Mouse (Mus musculus): ENCODE measurements around the gene Fxyd5. TPM values are rescaled to one million over a fixed set of nuclear protein-coding genes. Genes with fewer than 3 reads are reported as not detected.
A peak's percentile ranks its signal among the peaks of the same experiment; 100 is the strongest.

The Fxyd5 gene
- polyA plus RNA-seq, 1 experiment from 2014 or later = 42.3 TPM

DNA sequence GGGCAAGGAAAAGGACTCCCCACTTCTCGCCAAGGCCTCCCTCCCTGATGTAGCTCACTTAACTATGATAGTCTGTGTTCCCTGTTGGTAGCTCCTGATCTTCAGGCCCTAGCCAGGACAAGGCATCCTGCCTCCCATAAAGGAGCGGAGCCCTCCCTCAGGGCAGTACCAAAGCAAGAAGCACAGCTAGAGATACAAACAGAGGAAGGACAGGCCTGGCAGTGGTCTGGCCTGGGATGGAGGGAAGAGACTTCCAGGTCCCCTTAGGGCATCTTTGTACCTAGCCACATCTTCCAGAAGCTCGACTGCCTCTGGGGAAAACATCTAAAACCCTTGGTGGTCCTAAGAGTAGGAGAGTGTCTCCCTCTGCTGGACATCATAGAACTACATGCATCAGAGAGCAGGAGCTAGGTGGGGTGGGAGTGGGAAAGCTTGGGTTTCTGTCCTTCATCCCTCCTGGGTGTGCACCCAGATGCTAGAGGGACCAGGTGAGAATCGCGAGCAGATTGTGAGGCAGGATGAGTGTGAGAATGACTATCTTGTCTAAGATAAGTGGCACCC is 35.7 kb upstream of the Fxyd5 start:
- Histone ChIP-seq H3K4me3 (no peak overlapping the region), H3K4me2 (no peak overlapping the region), H3K9ac (no peak overlapping the region), H3K9me3 (no peaks in the 10 kb centered on the region), H3K27me3 (no peaks in the 10 kb centered on the region), H3K27ac (peak overlapping the region; percentile 59), H3K36me3 (no peaks in the 10 kb centered on the region), H3K4me1 (peaks cover 30% of the 10 kb centered on the region)
- WGBS = 38% methylated on average over 5 of the region's 5 CpGs
- ATAC-seq (ENCODE audit: insufficient number of reproducible peaks, low FRiP score, low TSS enrichment, low read depth) = 0 out of 2 replicates have a peak, but pooled peaks have one; percentile 16

- Histone ChIP-seq H3K4me2 (no peak overlapping the region), H3K4me1 (peaks cover 27% of the 10 kb centered on the region), H3K27ac (peak overlapping the region; percentile 59), H3K36me3 (no peaks in the 10 kb centered on the region), H3K9ac (no peak overlapping the region), H3K9me3 (no peaks in the 10 kb centered on the region), H3K4me3 (no peak overlapping the region), H3K27me3 (no peaks in the 10 kb centered on the region)
- peak; percentile 35; the same call in 1 of the 2 replicates for ATAC-seq (ENCODE audit: insufficient number of reproducible peaks, low FRiP score, low TSS enrichment, low read depth)
- WGBS = 52% methylated on average over 6 of the region's 6 CpGs
Observed at GRCm38 (mm10) chr7:31077470-31077869, 35.2 kb upstream of the Fxyd5 start.

GRCm38 (mm10) chr7:31076492-31076891 is 34.2 kb upstream of the Fxyd5 start, which contains the start of gene Fxyd3:
Gene Fxyd3, minus strand, starts transcription at chr7:31076704.
- no peaks in the 10 kb centered on the region for H3K27me3 ChIP-seq
- H3K9ac ChIP-seq = peak within 1 kb of the TSS; percentile 4; the same call in 1 of the 2 replicates
- H3K4me3 ChIP-seq = peak within 1 kb of the TSS; percentile 21
- no peaks in the 10 kb centered on the region for H3K9me3 ChIP-seq
- no peaks in the 10 kb centered on the region for H3K36me3 ChIP-seq
- ATAC-seq (ENCODE audit: insufficient number of reproducible peaks, low FRiP score, low TSS enrichment, low read depth) = no peak
- H3K27ac ChIP-seq = peak within 1 kb of the TSS; percentile 59
- H3K4me2 ChIP-seq = peak within 1 kb of the TSS; percentile 25
- 25% methylated on average over 5 of the region's 5 CpGs for WGBS
- H3K4me1 ChIP-seq = peaks cover 33% of the 10 kb centered on the region

GRCm38 (mm10) chr7:31074713-31075069 is 32.4 kb upstream of the Fxyd5 start:
- 47% methylated on average over 5 of the region's 5 CpGs for WGBS

DNA sequence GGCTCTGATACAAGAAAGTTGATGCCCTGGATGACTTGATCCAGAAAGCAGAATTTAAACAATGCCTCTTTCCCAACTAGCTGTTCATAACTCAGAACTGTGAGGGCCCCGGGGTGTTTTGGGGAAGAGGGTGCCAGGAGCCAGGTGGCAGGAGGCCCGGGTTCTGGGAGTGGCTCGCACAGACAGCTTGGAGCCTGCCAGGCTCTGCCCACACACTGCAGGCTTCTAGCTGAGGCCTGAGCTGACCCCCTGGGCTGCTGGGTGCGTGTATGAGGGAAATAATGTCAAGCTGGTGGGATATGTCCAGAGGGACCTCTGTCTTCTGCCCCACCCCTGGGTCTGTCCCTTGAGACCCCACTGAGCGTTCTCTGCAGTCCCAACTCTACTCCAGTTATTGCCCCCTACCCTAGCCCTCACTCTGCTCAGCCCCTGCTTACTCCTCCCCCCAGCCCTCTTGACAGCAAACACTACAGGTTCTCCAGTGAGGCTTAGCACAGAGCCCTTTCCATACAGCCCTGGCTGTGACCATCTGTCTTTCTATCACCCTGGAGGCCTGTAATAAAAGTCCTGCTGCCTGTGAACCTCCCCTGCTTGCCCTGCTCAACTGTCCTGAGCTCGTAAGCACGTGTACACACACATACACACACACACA is 31.9 kb upstream of the Fxyd5 start:
- H3K4me1 ChIP-seq = peaks cover 33% of the 10 kb centered on the region
- H3K27me3 ChIP-seq = no peaks in the 10 kb centered on the region
- no peaks in the 10 kb centered on the region for H3K36me3 ChIP-seq
- H3K9me3 ChIP-seq = no peaks in the 10 kb centered on the region
- H3K4me2 ChIP-seq = no peak overlapping the region
- H3K27ac ChIP-seq = no peak overlapping the region
- no peak overlapping the region for H3K9ac ChIP-seq
- H3K4me3 ChIP-seq = no peak overlapping the region
- WGBS = 30% methylated on average over 7 of the region's 7 CpGs
- no peak for ATAC-seq (ENCODE audit: insufficient number of reproducible peaks, low FRiP score, low TSS enrichment, low read depth)

More at GRCm38 (mm10) chr7:31074713-31075069, 32.4 kb upstream of the Fxyd5 start:
- Histone ChIP-seq H3K9me3 (no peaks in the 10 kb centered on the region), H3K27me3 (no peaks in the 10 kb centered on the region), H3K27ac (no peak overlapping the region), H3K4me1 (peaks cover 33% of the 10 kb centered on the region), H3K9ac (no peak overlapping the region), H3K36me3 (no peaks in the 10 kb centered on the region), H3K4me3 (no peak overlapping the region), H3K4me2 (no peak overlapping the region)
- no peak for ATAC-seq (ENCODE audit: insufficient number of reproducible peaks, low FRiP score, low TSS enrichment, low read depth)

DNA sequence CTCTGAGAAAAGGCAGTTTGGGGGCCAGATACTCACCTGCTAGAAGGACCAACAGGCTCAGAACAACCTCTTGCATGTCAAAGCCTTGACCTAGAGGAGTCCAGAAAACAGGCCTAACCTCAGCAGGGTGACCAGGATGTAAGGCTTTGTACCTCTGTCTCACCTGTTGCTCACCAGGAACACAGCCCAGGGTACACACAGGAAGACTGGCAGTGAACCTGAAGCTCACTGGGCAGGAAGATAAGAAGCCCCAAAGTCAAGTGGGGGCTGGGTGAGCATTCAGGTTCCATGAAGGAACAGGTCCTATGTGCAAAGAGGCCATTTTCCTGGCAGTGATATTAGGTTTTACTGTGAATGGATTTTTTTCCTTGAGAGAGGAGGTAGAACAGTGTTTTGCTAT is 31.3 kb upstream of the Fxyd5 start:
- Histone ChIP-seq H3K36me3 (no peaks in the 10 kb centered on the region), H3K4me2 (no peak overlapping the region), H3K9me3 (no peaks in the 10 kb centered on the region), H3K9ac (no peak overlapping the region), H3K27ac (no peak overlapping the region), H3K4me1 (peaks cover 39% of the 10 kb centered on the region), H3K27me3 (no peaks in the 10 kb centered on the region), H3K4me3 (no peak overlapping the region)
- ATAC-seq (ENCODE audit: insufficient number of reproducible peaks, low FRiP score, low TSS enrichment, low read depth) = no peak

DNA sequence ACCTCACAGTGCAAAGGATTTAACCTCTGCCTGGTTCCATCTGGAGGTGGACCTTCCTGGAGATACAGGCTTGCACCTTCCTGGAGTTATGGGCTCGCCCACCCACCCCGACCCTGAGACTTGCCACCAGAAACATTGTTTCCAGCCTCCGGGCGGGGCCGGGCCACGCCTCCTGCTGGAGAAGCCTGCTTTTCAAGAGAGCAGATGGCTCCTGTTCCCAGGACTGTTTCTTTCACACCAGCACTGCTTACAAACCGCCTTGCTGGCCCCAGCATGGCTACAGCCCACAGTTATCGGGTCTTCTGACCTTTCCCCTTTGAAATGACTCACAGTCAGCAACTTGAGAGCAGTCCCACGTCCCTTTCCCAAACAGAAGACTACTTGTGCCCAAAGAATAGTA is 30.0 kb upstream of the Fxyd5 start:
- no peak for ATAC-seq (ENCODE audit: insufficient number of reproducible peaks, low FRiP score, low TSS enrichment, low read depth)
- H3K9me3 ChIP-seq = no peaks in the 10 kb centered on the region
- 19% methylated on average over 9 of the region's 9 CpGs for WGBS

GRCm38 (mm10) chr7:31070324-31070723 is 28.0 kb upstream of the Fxyd5 start:
- 63% methylated on average over 6 of the region's 6 CpGs for WGBS
- H3K27me3 ChIP-seq = no peaks in the 10 kb centered on the region

More for the DNA sequence above, 30.0 kb upstream of the Fxyd5 start:
- no peaks in the 10 kb centered on the region for H3K27me3 ChIP-seq
- H3K27ac ChIP-seq = peak overlapping the region; percentile 57; the same call in 1 of the 2 replicates
- no peak overlapping the region for H3K4me2 ChIP-seq
- no peak overlapping the region for H3K4me3 ChIP-seq
- no peaks in the 10 kb centered on the region for H3K36me3 ChIP-seq
- no peak overlapping the region for H3K9ac ChIP-seq
- peaks cover 43% of the 10 kb centered on the region for H3K4me1 ChIP-seq

DNA sequence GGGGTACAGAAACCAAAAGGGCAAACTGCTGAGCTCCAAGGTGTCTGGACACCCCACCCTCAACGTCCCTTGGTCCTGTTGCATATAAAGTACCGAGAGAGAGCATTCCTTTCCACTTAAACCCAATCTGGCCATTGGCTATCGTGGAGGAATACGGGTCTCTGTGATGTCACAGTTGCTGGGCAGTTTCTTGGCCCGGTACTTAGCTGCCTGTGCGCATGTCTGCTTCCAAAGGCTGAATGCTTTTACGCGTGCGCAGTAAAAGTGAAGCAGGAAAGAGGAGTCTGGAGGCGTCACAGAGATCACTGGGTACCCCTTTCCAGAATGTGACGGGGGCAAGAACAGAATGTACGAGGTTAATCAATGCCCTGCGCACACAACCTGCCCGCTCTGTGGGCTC is 27.2 kb upstream of the Fxyd5 start:
- Histone ChIP-seq H3K27ac (no peak overlapping the region), H3K9ac (no peak overlapping the region), H3K4me2 (no peak overlapping the region), H3K4me3 (no peak overlapping the region), H3K9me3 (no peaks in the 10 kb centered on the region), H3K4me1 (peaks cover 35% of the 10 kb centered on the region), H3K27me3 (no peaks in the 10 kb centered on the region), H3K36me3 (no peaks in the 10 kb centered on the region)
- WGBS = 75% methylated on average over 14 of the region's 14 CpGs
- no peak for ATAC-seq (ENCODE audit: insufficient number of reproducible peaks, low FRiP score, low TSS enrichment, low read depth)

More at GRCm38 (mm10) chr7:31070324-31070723, 28.0 kb upstream of the Fxyd5 start:
- H3K4me3 ChIP-seq = no peak overlapping the region
- no peak overlapping the region for H3K4me2 ChIP-seq
- no peak for ATAC-seq (ENCODE audit: insufficient number of reproducible peaks, low FRiP score, low TSS enrichment, low read depth)
- no peaks in the 10 kb centered on the region for H3K36me3 ChIP-seq
- H3K9me3 ChIP-seq = no peaks in the 10 kb centered on the region
- no peak overlapping the region for H3K9ac ChIP-seq
- H3K27ac ChIP-seq = no peak overlapping the region
- H3K4me1 ChIP-seq = peaks cover 37% of the 10 kb centered on the region

DNA sequence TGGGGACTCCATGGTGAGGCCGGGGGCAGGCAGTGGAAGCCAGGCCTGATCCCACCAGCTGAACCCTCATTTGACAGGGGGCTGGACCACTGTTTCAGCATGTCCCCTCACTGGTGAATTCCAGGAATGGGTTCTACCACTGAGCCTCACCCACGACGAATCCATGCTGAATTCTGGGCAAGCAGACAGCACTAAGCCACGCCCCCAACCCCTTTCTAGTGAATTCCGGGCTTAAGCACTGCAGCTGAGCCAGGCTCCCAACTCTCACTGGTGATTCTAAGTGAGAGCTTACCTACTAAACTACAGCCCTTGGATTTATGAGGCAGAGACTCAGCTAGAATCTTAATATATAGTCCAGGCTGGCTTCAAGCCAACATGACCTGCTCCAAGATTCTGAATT is 25.6 kb upstream of the Fxyd5 start:
- Histone ChIP-seq H3K9me3 (no peaks in the 10 kb centered on the region), H3K4me3 (no peak overlapping the region), H3K4me1 (peaks cover 30% of the 10 kb centered on the region), H3K4me2 (no peak overlapping the region), H3K36me3 (no peaks in the 10 kb centered on the region), H3K27me3 (no peaks in the 10 kb centered on the region), H3K9ac (no peak overlapping the region), H3K27ac (peak overlapping the region; percentile 79)
- whole genome bisulfite sequencing = 25% methylated on average over 5 of the region's 5 CpGs
- ATAC-seq (ENCODE audit: insufficient number of reproducible peaks, low FRiP score, low TSS enrichment, low read depth) = peak; percentile 66

DNA sequence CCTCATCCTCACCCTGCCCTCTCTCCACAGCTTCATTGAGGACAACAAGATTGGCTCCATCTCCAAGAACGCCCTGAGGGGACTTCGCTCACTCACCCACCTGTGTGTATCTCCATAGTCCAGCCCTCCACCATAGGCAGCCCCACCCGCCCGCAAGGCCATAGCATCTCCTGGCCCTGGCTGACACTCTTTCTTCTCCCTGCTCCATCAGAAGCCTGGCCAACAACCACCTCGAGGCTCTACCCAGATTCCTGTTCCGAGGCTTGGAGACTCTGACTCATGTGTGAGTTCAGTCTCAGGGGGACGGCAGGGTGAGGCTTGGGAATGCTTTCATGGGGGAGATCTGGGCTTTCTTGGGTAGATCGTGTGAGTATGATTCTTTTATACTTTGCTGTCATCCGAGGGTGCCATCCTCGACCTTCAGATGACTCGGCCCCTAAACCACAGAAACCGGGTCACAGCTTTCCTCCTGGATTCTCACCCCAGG is 20.8 kb upstream of the Fxyd5 start:
- H3K27ac ChIP-seq = no peak overlapping the region
- H3K36me3 ChIP-seq = no peaks in the 10 kb centered on the region
- 77% methylated on average over 12 of the region's 12 CpGs for WGBS
- H3K27me3 ChIP-seq = no peaks in the 10 kb centered on the region
- H3K4me1 ChIP-seq = peaks cover 16% of the 10 kb centered on the region
- H3K4me3 ChIP-seq = no peak overlapping the region
- ATAC-seq (ENCODE audit: insufficient number of reproducible peaks, low FRiP score, low TSS enrichment, low read depth) = no peak
- no peak overlapping the region for H3K9ac ChIP-seq
- H3K4me2 ChIP-seq = no peak overlapping the region
- H3K9me3 ChIP-seq = no peaks in the 10 kb centered on the region

DNA sequence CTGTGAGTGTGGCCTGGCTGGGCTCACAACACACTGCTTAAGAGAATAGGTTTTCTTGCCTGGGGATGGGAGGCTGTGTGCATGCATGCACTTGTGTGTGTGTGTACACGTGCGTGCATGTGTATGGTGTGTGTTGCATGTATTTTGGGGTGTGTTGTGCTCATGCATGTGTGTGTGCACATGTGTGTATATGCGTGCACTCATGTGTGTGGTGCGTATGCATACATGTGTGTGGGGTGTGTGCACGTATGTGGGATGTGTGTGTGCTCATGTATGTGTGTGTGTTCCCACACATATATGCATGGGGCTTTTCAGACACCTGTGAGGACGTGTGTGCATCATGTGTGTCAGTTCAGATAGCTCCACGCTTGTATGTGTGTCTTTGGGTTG is 18.3 kb upstream of the Fxyd5 start:
- H3K9ac ChIP-seq = no peak overlapping the region
- peaks cover 11% of the 10 kb centered on the region for H3K4me1 ChIP-seq
- H3K36me3 ChIP-seq = no peaks in the 10 kb centered on the region
- H3K4me3 ChIP-seq = no peak overlapping the region
- WGBS = 85% methylated on average over 7 of the region's 7 CpGs
- H3K9me3 ChIP-seq = no peaks in the 10 kb centered on the region
- no peaks in the 10 kb centered on the region for H3K27me3 ChIP-seq
- ATAC-seq (ENCODE audit: insufficient number of reproducible peaks, low FRiP score, low TSS enrichment, low read depth) = no peak
- no peak overlapping the region for H3K4me2 ChIP-seq
- no peak overlapping the region for H3K27ac ChIP-seq

Measured in limb, embryonic 15.5 days (tissue).